Mouse (Mus musculus): ENCODE data around the gene Zfp536. TPM values are rescaled to one million over a fixed set of nuclear protein-coding genes. Genes with fewer than 3 reads are reported as not detected.
A peak's percentile ranks its signal among the peaks of the same experiment; 100 is the strongest.
"Not testable (repeated sequence)": the region's sequence is repeated elsewhere in the genome, so short reads cannot be mapped to it uniquely, and the experiment has no call there.

Gene Zfp536
- polyA plus RNA-seq, 1 experiment from 2014 or later = 31.5 TPM

DNA sequence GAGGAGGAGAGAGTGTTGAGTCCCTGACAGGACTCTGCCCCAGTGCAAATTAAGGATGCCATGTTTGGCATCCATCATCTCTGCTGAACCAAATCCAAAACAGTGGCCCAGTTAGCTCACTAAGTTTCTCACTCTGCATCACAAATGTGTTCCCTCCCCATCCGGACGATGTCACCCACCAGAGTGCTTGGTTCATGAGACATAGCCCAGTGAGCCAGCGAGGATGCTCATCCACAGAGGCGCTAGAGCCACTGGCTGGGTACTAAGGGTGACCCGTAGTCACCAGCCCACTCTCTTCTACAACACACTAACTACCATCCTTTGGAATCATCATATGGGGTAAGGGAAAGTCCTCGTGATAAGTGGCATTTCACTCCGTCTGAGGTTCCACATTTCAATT, 56.4 kb downstream of the Zfp536 start:
- 84% methylated on average over 7 of the region's 7 CpGs for WGBS
- Histone ChIP-seq H3K27me3 (ENCODE audit: poor library complexity, severe bottlenecking) (no peaks in the 10 kb centered on the region), H3K4me3 (no peak overlapping the region), H3K4me1 (peaks cover 38% of the 10 kb centered on the region), H3K36me3 (replicated peaks) (peaks cover 6% of the 10 kb centered on the region), H3K27ac (no peak overlapping the region), H3K9me3 (no peaks in the 10 kb centered on the region)
- no peak for DNase-seq (ENCODE audit: extremely low spot score, low spot score)

GRCm38 (mm10) chr7:37716626-37717025, 56.8 kb downstream of the Zfp536 start:
- WGBS = 82% methylated on average over 7 of the region's 7 CpGs
- H3K9me3 ChIP-seq = no peaks in the 10 kb centered on the region
- H3K27ac ChIP-seq = no peak overlapping the region
- no peaks in the 10 kb centered on the region for H3K27me3 ChIP-seq (ENCODE audit: poor library complexity, severe bottlenecking)
- no peak for DNase-seq (ENCODE audit: extremely low spot score, low spot score)
- peaks cover 34% of the 10 kb centered on the region for H3K4me1 ChIP-seq
- H3K36me3 ChIP-seq (replicated peaks) = peaks cover 10% of the 10 kb centered on the region
- H3K4me3 ChIP-seq = no peak overlapping the region

GRCm38 (mm10) chr7:37704464-37704863, 69.0 kb downstream of the Zfp536 start:
- H3K36me3 ChIP-seq (replicated peaks) = peaks cover 9% of the 10 kb centered on the region
- H3K4me1 ChIP-seq = peaks cover 9% of the 10 kb centered on the region
- 93% methylated on average over 9 of the region's 9 CpGs for WGBS
- DNase-seq (ENCODE audit: extremely low spot score, low spot score) = no peak
- H3K9me3 ChIP-seq = no peaks in the 10 kb centered on the region; the same call in 1 of the 2 replicates
- no peaks in the 10 kb centered on the region for H3K27me3 ChIP-seq (ENCODE audit: poor library complexity, severe bottlenecking)
- H3K4me3 ChIP-seq = no peak overlapping the region
- no peak overlapping the region for H3K27ac ChIP-seq

GRCm38 (mm10) chr7:37697378-37697777, 76.1 kb downstream of the Zfp536 start:
- WGBS = 96% methylated on average over 3 of the region's 3 CpGs
- peaks cover 65% of the 10 kb centered on the region for H3K4me1 ChIP-seq
- H3K36me3 ChIP-seq (replicated peaks); DNase-seq (ENCODE audit: extremely low spot score, low spot score); H3K27ac ChIP-seq; H3K27me3 ChIP-seq (ENCODE audit: poor library complexity, severe bottlenecking); H3K9me3 ChIP-seq; H3K4me3 ChIP-seq: not testable (repeated sequence)

GRCm38 (mm10) chr7:37695066-37695465, 78.4 kb downstream of the Zfp536 start:
- no peak for DNase-seq (ENCODE audit: extremely low spot score, low spot score)
- 0 out of 2 replicates have a peak, but pooled peaks cover 5% of the 10 kb centered on the region for H3K27me3 ChIP-seq (ENCODE audit: poor library complexity, severe bottlenecking)
- 60% methylated on average over 5 of the region's 5 CpGs for WGBS
- peaks cover 7% of the 10 kb centered on the region; the same call in 1 of the 2 replicates for H3K36me3 ChIP-seq (replicated peaks)
- no peak overlapping the region for H3K4me3 ChIP-seq
- H3K4me1 ChIP-seq = peaks cover 84% of the 10 kb centered on the region
- no peaks in the 10 kb centered on the region for H3K9me3 ChIP-seq
- peak overlapping the region; percentile 73 for H3K27ac ChIP-seq

- 53% methylated on average over 10 of the region's 10 CpGs for WGBS
- Histone ChIP-seq H3K27ac (peak overlapping the region; percentile 87), H3K9me3 (0 out of 2 replicates have a peak, but pooled peaks cover 2% of the 10 kb centered on the region), H3K36me3 (replicated peaks) (peaks cover 3% of the 10 kb centered on the region; the same call in 1 of the 2 replicates), H3K4me1 (peaks cover 79% of the 10 kb centered on the region), H3K4me3 (peak overlapping the region; percentile 34), H3K27me3 (ENCODE audit: poor library complexity, severe bottlenecking) (peaks cover 8% of the 10 kb centered on the region; the same call in 1 of the 2 replicates)
- no peak for DNase-seq (ENCODE audit: extremely low spot score, low spot score)
These were observed 82.8 kb downstream of the Zfp536 start for GRCm38 (mm10) chr7:37690606-37691005.

- Histone ChIP-seq H3K27me3 (ENCODE audit: poor library complexity, severe bottlenecking) (peaks cover 8% of the 10 kb centered on the region; the same call in 1 of the 2 replicates), H3K27ac (peak overlapping the region; percentile 87), H3K4me1 (peaks cover 70% of the 10 kb centered on the region), H3K9me3 (0 out of 2 replicates have a peak, but pooled peaks cover 2% of the 10 kb centered on the region), H3K36me3 (replicated peaks) (peaks cover 3% of the 10 kb centered on the region; the same call in 1 of the 2 replicates), H3K4me3 (peak overlapping the region; percentile 34)
- 25% methylated on average over 23 of the region's 23 CpGs for WGBS
- DNase-seq (ENCODE audit: extremely low spot score, low spot score) = peak; percentile 75
These were observed 83.7 kb downstream of the Zfp536 start for GRCm38 (mm10) chr7:37689561-37690305.

GRCm38 (mm10) chr7:37689107-37689511, 84.3 kb downstream of the Zfp536 start:
- peak overlapping the region; percentile 84 for H3K27ac ChIP-seq

DNA sequence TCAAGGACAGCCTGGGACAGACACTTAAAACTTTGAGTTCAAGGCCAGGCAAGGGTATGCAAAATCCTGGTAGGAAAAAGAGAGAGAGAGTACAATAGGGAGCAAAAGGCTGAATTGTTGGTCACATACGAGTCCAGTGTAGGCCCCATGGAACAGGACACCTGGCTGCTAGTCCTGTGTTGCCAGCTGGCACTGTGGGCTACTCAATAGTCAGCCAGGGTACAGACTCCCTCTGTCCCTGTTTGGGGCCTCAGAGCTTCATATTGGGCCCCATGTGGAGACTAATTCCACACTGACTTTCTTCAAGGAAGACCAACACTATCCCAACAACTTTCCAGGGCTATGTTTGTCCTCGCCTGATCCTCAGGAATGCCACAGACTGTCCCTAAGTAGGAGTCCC, 87.1 kb downstream of the Zfp536 start:
- Histone ChIP-seq H3K27me3 (ENCODE audit: poor library complexity, severe bottlenecking) (peaks cover 3% of the 10 kb centered on the region; the same call in 1 of the 2 replicates), H3K9me3 (0 out of 2 replicates have a peak, but pooled peaks cover 2% of the 10 kb centered on the region), H3K4me1 (peaks cover 39% of the 10 kb centered on the region), H3K27ac (no peak overlapping the region; the same call in 1 of the 2 replicates), H3K36me3 (replicated peaks) (peaks cover 19% of the 10 kb centered on the region), H3K4me3 (no peak overlapping the region)
- WGBS = 83% methylated on average over 2 of the region's 2 CpGs
- no peak for DNase-seq (ENCODE audit: extremely low spot score, low spot score)

More at GRCm38 (mm10) chr7:37689107-37689511, 84.3 kb downstream of the Zfp536 start:
- Histone ChIP-seq H3K9me3 (0 out of 2 replicates have a peak, but pooled peaks cover 2% of the 10 kb centered on the region), H3K36me3 (replicated peaks) (peaks cover 5% of the 10 kb centered on the region), H3K4me3 (peak overlapping the region; percentile 34), H3K4me1 (peaks cover 64% of the 10 kb centered on the region), H3K27me3 (ENCODE audit: poor library complexity, severe bottlenecking) (peaks cover 8% of the 10 kb centered on the region; the same call in 1 of the 2 replicates)
- 25% methylated on average over 11 of the region's 11 CpGs for WGBS
- DNase-seq (ENCODE audit: extremely low spot score, low spot score) = peak; percentile 50

GRCm38 (mm10) chr7:37685247-37685646, 88.2 kb downstream of the Zfp536 start:
- WGBS = 88% methylated on average over 3 of the region's 3 CpGs
- DNase-seq (ENCODE audit: extremely low spot score, low spot score) = no peak
- peaks cover 3% of the 10 kb centered on the region; the same call in 1 of the 2 replicates for H3K27me3 ChIP-seq (ENCODE audit: poor library complexity, severe bottlenecking)
- peaks cover 28% of the 10 kb centered on the region for H3K4me1 ChIP-seq
- H3K36me3 ChIP-seq (replicated peaks) = peaks cover 19% of the 10 kb centered on the region
- no peak overlapping the region for H3K4me3 ChIP-seq
- H3K9me3 ChIP-seq = 0 out of 2 replicates have a peak, but pooled peaks cover 2% of the 10 kb centered on the region
- H3K27ac ChIP-seq = peak overlapping the region; percentile 26; the same call in 1 of the 2 replicates

GRCm38 (mm10) chr7:37681335-37681734, 92.1 kb downstream of the Zfp536 start:
- Histone ChIP-seq H3K9me3 (no peaks in the 10 kb centered on the region), H3K4me3 (no peak overlapping the region), H3K36me3 (replicated peaks) (peaks cover 24% of the 10 kb centered on the region), H3K27me3 (ENCODE audit: poor library complexity, severe bottlenecking) (no peaks in the 10 kb centered on the region), H3K4me1 (no peaks in the 10 kb centered on the region), H3K27ac (no peak overlapping the region)
- no peak for DNase-seq (ENCODE audit: extremely low spot score, low spot score)
- 87% methylated on average over 3 of the region's 3 CpGs for WGBS

- WGBS = 90% methylated on average over 7 of the region's 7 CpGs
- no peak for DNase-seq (ENCODE audit: extremely low spot score, low spot score)
- Histone ChIP-seq H3K36me3 (replicated peaks) (peaks cover 20% of the 10 kb centered on the region), H3K4me3 (no peak overlapping the region), H3K9me3 (no peaks in the 10 kb centered on the region), H3K27me3 (ENCODE audit: poor library complexity, severe bottlenecking) (no peaks in the 10 kb centered on the region), H3K27ac (no peak overlapping the region), H3K4me1 (peaks cover 31% of the 10 kb centered on the region)
These were observed 109.6 kb downstream of the Zfp536 start for GRCm38 (mm10) chr7:37663676-37664365.

Data from forebrain, embryonic 10.5 days (tissue).